Mouse (Mus musculus): ENCODE measurements around the gene Il6ra.

- TF ChIP-seq CTCF (IDR thresholded peaks at IDR 0.05; ENCODE audit: borderline replicate concordance, control insufficient read depth, extremely low read depth, insufficient read depth, low read length, poor library complexity) (no peak), POLR2A (IDR thresholded peaks at IDR 0.05; ENCODE audit: control insufficient read depth, extremely low read depth, insufficient read depth, low read length, poor library complexity) (no peak)
Observed at GRCm38 (mm10) chr3:89956177-89956971, 43.4 kb upstream of the Il6ra start.
